Mouse (Mus musculus): ENCODE results near the gene Chil4. TPM values are rescaled to one million over a fixed set of nuclear protein-coding genes. Genes with fewer than 3 reads are reported as not detected.
"Not testable (repeated sequence)": the region's sequence is repeated elsewhere in the genome, so short reads cannot be mapped to it uniquely, and the experiment has no call there.

Chil4 gene
- polyA plus RNA-seq, 1 experiment = not detected

- no peak overlapping the region for H3K27ac ChIP-seq (ENCODE audit: insufficient read depth, low read depth, low read length)
- 92% methylated on average over 1 of the region's 1 CpGs for WGBS
- no peaks in the 10 kb centered on the region for H3K4me1 ChIP-seq (ENCODE audit: control insufficient read depth, insufficient read depth, low read length)
- H3K4me3 ChIP-seq (ENCODE audit: insufficient read depth, low read depth, low read length) = no peak overlapping the region
- no peak for TF ChIP-seq POLR2A (IDR thresholded peaks at IDR 0.05; ENCODE audit: insufficient read depth, low read depth, low read length)
- TF ChIP-seq CTCF (IDR thresholded peaks at IDR 0.05; ENCODE audit: insufficient read depth, low read depth, low read length) = no peak
Measured at GRCm38 (mm10) chr3:106221625-106222265, 2.4 kb upstream of the Chil4 start.

DNA sequence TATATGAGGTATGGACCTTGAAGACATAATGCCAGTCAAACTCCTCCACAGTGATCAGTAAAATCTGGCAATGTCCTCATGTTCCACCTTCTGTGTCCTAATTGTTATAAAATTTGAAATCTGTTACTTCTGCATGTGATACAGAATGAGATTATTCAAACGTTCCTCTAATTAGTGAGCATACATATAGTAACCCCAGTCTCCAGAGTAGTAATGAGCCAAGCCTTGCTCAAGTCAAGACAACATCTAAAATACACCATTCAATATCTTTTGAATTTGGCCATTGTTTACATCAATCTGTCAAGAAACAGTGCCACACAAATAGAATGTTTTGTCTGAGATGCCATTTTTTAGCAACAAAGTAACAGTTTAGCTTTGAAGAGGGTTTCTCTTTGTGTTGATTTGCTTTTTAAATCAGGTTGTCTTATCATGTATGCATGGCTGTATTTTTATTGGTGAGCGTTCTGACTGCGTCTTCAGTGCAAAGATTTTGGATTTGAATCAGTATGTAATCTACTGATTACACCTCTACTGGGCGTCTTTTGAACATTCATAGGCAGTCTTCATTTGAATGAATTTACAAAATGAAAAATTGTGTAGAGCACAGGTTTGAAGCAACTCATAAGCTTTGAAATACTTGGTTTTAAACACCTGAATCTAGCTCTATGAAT is 888 bp downstream of the Chil4 start:
- not testable (repeated sequence) for H3K4me1 ChIP-seq (ENCODE audit: control insufficient read depth, insufficient read depth, low read length); H3K27ac ChIP-seq (ENCODE audit: insufficient read depth, low read depth, low read length); H3K4me3 ChIP-seq (ENCODE audit: insufficient read depth, low read depth, low read length)
- WGBS = 75% methylated on average over 4 of the region's 4 CpGs

- H3K4me1 ChIP-seq (ENCODE audit: control insufficient read depth, insufficient read depth, low read length); H3K4me3 ChIP-seq (ENCODE audit: insufficient read depth, low read depth, low read length); H3K27ac ChIP-seq (ENCODE audit: insufficient read depth, low read depth, low read length): not testable (repeated sequence)
- 59% methylated on average over 1 of the region's 1 CpGs for whole genome bisulfite sequencing
Measured at GRCm38 (mm10) chr3:106198030-106198429, 21.3 kb downstream of the Chil4 start.

GRCm38 (mm10) chr3:106197246-106197645 is 22.1 kb downstream of the Chil4 start:
- not testable (repeated sequence) for H3K27ac ChIP-seq (ENCODE audit: insufficient read depth, low read depth, low read length); H3K4me3 ChIP-seq (ENCODE audit: insufficient read depth, low read depth, low read length); H3K4me1 ChIP-seq (ENCODE audit: control insufficient read depth, insufficient read depth, low read length)
- WGBS = 76% methylated on average over 2 of the region's 2 CpGs

DNA sequence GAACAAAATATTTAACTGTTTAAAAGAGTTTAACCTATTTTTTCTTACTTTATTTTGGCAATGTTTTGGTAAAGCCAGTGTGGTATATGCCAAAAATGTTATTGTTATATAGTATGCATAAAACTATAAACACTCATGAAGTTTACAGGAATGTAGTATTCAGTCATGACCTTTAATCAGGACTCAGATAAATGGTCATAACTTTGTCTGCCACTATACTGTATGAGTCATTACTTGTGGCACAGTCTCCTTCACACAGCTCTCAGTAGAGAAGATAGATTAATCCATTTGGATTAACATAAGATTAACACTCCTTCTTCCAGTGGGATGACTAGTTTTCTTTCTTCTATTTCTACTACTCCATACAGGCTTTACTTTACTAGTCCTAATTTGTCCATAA is 23.0 kb downstream of the Chil4 start:
- Histone ChIP-seq H3K4me1 (ENCODE audit: control insufficient read depth, insufficient read depth, low read length) (no peaks in the 10 kb centered on the region), H3K27ac (ENCODE audit: insufficient read depth, low read depth, low read length) (no peak overlapping the region), H3K4me3 (ENCODE audit: insufficient read depth, low read depth, low read length) (no peak overlapping the region)
- no peak for TF ChIP-seq POLR2A (IDR thresholded peaks at IDR 0.05; ENCODE audit: insufficient read depth, low read depth, low read length)
- no peak for TF ChIP-seq CTCF (IDR thresholded peaks at IDR 0.05; ENCODE audit: insufficient read depth, low read depth, low read length)

DNA sequence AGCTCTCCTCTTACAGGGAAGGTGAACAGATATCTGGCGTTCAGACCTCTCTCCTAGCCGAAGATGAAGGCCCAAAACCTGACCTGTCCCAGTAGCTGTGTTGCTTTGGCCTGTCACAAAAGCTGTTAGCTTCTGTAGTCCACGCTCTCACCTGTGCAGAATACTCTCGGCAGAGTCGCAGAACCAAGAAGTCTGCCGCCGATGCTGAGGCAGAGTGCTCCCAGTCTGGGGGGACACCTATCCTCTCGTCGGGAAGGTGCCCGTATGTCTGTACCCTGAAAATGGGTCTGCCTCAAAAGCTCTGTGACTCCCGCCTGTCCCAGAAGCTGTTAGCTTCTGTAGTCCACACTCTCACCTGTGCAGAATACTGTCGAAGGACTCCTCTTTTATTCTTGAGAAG is 23.8 kb downstream of the Chil4 start:
- H3K4me1 ChIP-seq (ENCODE audit: control insufficient read depth, insufficient read depth, low read length) = no peaks in the 10 kb centered on the region
- no peak overlapping the region for H3K27ac ChIP-seq (ENCODE audit: insufficient read depth, low read depth, low read length)
- TF ChIP-seq CTCF (IDR thresholded peaks at IDR 0.05; ENCODE audit: insufficient read depth, low read depth, low read length) = no peak
- no peak for TF ChIP-seq POLR2A (IDR thresholded peaks at IDR 0.05; ENCODE audit: insufficient read depth, low read depth, low read length)
- H3K4me3 ChIP-seq (ENCODE audit: insufficient read depth, low read depth, low read length) = no peak overlapping the region
- WGBS = 95% methylated on average over 12 of the region's 12 CpGs

GRCm38 (mm10) chr3:106187991-106188390 is 31.3 kb downstream of the Chil4 start:
- 90% methylated on average over 2 of the region's 2 CpGs for WGBS
- no peak overlapping the region for H3K4me3 ChIP-seq (ENCODE audit: insufficient read depth, low read depth, low read length)
- TF ChIP-seq POLR2A (IDR thresholded peaks at IDR 0.05; ENCODE audit: insufficient read depth, low read depth, low read length) = no peak
- no peak for TF ChIP-seq CTCF (IDR thresholded peaks at IDR 0.05; ENCODE audit: insufficient read depth, low read depth, low read length)
- H3K27ac ChIP-seq (ENCODE audit: insufficient read depth, low read depth, low read length) = no peak overlapping the region
- H3K4me1 ChIP-seq (ENCODE audit: control insufficient read depth, insufficient read depth, low read length) = no peaks in the 10 kb centered on the region

DNA sequence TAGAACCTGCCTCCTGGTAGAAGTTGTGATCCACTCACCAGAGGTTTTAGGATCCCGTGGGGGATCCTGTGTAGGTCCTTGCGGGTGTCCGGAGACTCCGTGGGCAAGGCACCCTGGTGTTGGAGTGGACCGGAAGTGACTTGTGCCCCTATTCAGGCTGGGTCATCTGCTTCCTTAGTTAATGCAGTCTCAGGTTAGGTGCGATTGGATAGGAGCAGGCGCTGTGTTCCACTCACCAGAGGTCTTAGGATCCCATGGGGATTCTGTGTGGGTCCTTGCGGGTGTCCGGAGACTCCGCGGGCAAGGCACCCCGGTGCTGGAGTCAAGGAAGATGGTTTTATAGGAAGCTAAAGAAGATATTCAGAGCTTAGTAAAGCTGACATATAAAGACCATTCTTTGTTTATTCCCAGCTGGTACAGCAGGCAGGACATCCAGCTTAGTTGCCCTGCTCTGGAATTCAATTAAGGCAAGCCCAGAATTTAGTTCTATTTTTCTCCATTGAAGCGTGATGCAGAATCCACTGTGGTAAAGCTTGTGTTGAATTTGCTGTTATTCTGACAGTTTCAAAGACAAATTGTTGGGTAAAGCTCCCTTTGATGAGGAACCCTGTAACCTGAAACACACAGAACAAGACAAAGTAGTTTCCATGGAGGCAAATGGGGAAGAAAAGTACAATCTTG is 41.7 kb downstream of the Chil4 start:
- 52% methylated on average over 13 of the region's 13 CpGs for WGBS
- H3K4me3 ChIP-seq (ENCODE audit: insufficient read depth, low read depth, low read length) = no peak overlapping the region
- H3K4me1 ChIP-seq (ENCODE audit: control insufficient read depth, insufficient read depth, low read length) = peaks cover 3% of the 10 kb centered on the region; the same call in 1 of the 2 replicates
- no peak for TF ChIP-seq POLR2A (IDR thresholded peaks at IDR 0.05; ENCODE audit: insufficient read depth, low read depth, low read length)
- TF ChIP-seq CTCF (IDR thresholded peaks at IDR 0.05; ENCODE audit: insufficient read depth, low read depth, low read length) = no peak
- no peak overlapping the region for H3K27ac ChIP-seq (ENCODE audit: insufficient read depth, low read depth, low read length)

GRCm38 (mm10) chr3:106174971-106175370 is 44.3 kb downstream of the Chil4 start:
- not testable (repeated sequence) for H3K4me3 ChIP-seq (ENCODE audit: insufficient read depth, low read depth, low read length); H3K4me1 ChIP-seq (ENCODE audit: control insufficient read depth, insufficient read depth, low read length); H3K27ac ChIP-seq (ENCODE audit: insufficient read depth, low read depth, low read length)
- WGBS = 56% methylated on average over 2 of the region's 2 CpGs

DNA sequence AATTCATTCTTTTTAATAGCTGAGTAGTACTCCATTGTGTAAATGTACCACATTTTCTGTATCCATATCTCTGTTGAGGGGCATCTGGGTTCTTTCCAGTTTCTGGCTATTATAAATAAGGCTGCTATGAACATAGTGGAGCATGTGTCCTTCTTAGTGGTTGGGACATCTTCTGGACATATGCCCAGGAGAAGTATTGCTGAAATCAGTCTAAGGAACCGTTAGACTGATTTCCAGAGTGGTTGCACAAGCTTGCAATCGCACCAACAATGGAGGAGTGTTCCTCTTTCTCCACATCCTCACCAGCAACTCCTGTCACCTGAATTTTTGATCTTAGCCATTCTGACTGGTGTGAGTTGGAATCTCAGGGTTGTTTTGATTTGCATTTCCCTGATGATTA is 46.8 kb downstream of the Chil4 start:
- not testable (repeated sequence) for H3K4me3 ChIP-seq (ENCODE audit: insufficient read depth, low read depth, low read length); H3K27ac ChIP-seq (ENCODE audit: insufficient read depth, low read depth, low read length); H3K4me1 ChIP-seq (ENCODE audit: control insufficient read depth, insufficient read depth, low read length)
- WGBS = 83% methylated on average over 2 of the region's 2 CpGs

Measured in olfactory bulb, adult 2 months (tissue).